In the genomic region with DNA sequence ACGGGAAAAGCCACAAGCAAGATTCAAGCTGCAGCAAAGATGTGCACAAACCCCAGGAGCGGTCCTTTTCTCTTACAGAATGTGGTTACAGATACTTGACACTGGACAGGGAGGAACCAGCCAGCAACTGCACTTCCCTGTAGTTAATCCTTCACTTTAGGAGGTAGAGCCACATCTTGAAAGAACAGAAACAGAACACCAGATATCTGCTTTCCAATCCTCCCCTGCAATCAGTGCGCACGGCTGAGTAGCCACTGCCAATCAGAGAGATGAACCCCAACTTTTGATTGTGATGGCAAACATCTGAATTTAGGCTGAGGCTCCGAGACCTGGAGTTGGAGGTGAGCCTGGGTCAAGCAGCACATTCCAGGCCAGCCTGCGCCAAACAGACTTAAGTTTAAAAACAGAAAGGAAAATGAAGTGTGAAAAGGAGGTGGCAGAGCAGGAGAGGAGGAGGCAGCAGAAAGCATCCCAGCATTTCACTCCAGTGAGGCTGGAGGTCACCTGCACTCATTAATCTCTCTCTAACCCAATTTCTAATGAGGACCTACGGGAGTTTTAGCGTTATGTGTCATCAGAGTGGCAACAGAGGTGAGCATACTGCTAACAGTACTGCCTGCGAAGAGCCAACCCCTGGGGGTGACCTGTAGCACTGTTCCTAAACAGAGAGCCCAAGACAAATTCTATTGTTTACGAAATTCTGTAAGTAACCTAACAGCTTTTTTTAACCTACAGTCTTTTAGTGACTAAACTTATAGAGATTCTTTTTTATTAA, we compare ENCODE assay signal across 17 mouse cellular contexts. TPM values are rescaled to one million over a fixed set of nuclear protein-coding genes. Genes with fewer than 3 reads are reported as not detected.
A peak's percentile ranks its signal among the peaks of the same experiment; 100 is the strongest.
DNase-seq lines count a peak whose midpoint lies in the region; ATAC-seq and TF ChIP-seq lines count a peak whose summit lies in the region.
"Had no signal": no experiment of that assay in that cellular context is flagged by ENCODE, and none has a peak within 500 bp of the region (broad histone marks: within the 10 kb centered on the region; RNA-seq: fewer than 3 reads in every experiment).

No protein-coding gene starts in this region.

- peaks cover 42% of the 10 kb centered on the region for H3K4me1 ChIP-seq in kidney, embryonic 16.5 days (ENCODE audit: insufficient read depth, low read length)
- H3K4me1 ChIP-seq in embryonic facial prominence, embryonic 10.5 days, result peaks cover 40% of the 10 kb centered on the region
- peaks cover 80% of the 10 kb centered on the region for H3K4me1 ChIP-seq in liver, embryonic 13.5 days (replicated peaks)
- H3K4me1 ChIP-seq in forebrain, embryonic 16.5 days (replicated peaks; ENCODE audit: control insufficient read depth, insufficient read depth, low read length), result 0 out of 2 replicates have a peak, but pooled peaks cover 10% of the 10 kb centered on the region

- H3K4me3 ChIP-seq in gastrocnemius, adult 2 months, result peak overlapping the region; percentile 42
- no peak overlapping the region for H3K4me3 ChIP-seq in kidney, embryonic 16.5 days (ENCODE audit: low read length)
- no peak overlapping the region for H3K4me3 ChIP-seq in embryonic facial prominence, embryonic 10.5 days
- no peak overlapping the region for H3K4me3 ChIP-seq in liver, embryonic 13.5 days (replicated peaks)
- H3K4me3 ChIP-seq in forebrain, embryonic 16.5 days (replicated peaks; ENCODE audit: low read length), result no peak overlapping the region
- H3K4me3 ChIP-seq in left cerebral cortex, adult 2 months, result no peak overlapping the region
- H3K4me3 ChIP-seq: erythroblast, embryonic 14.5 days; forebrain, embryonic 15.5 days; heart, adult 2 months; midbrain, embryonic 13.5 days had no signal

- intact Hi-C loops in gastrocnemius, adult 2 months (cut with DNase I), result no loop called here
- intact Hi-C loops in left cerebral cortex, adult 2 months (cut with DNase I), result no loop called here

- 28% methylated on average over 10 of the region's 10 CpGs for WGBS in kidney, embryonic 16.5 days
- WGBS in embryonic facial prominence, embryonic 10.5 days, result 55% methylated on average over 10 of the region's 10 CpGs
- WGBS in liver, embryonic 13.5 days (ENCODE audit: insufficient replicate concordance), result 57% methylated on average over 10 of the region's 10 CpGs
- WGBS in forebrain, embryonic 16.5 days, result 77% methylated on average over 10 of the region's 10 CpGs

- peak; percentile 83 for ATAC-seq in kidney, embryonic 16.5 days (ENCODE audit: low FRiP score, low TSS enrichment)
- no peak for ATAC-seq in liver, embryonic 13.5 days (ENCODE audit: low read depth)
- no peak for ATAC-seq in forebrain, embryonic 16.5 days
- ATAC-seq: forebrain, embryonic 15.5 days; midbrain, embryonic 13.5 days had no signal

- no peak overlapping the region for H3K9ac ChIP-seq in kidney, embryonic 16.5 days (replicated peaks; ENCODE audit: low read length)
- H3K9ac ChIP-seq in liver, embryonic 13.5 days, result no peak overlapping the region
- no peak overlapping the region for H3K9ac ChIP-seq in forebrain, embryonic 16.5 days (replicated peaks; ENCODE audit: low read depth, low read length)
- H3K9ac ChIP-seq: forebrain, embryonic 15.5 days; midbrain, embryonic 13.5 days had no signal

- TF ChIP-seq CTCF in gastrocnemius, adult 2 months (IDR thresholded peaks at IDR 0.05), result no peak
- no peak for TF ChIP-seq CTCF in left cerebral cortex, adult 2 months (IDR thresholded peaks at IDR 0.05)

- H3K36me3 ChIP-seq in kidney, embryonic 16.5 days (ENCODE audit: insufficient read depth, low read length), result peaks cover 3% of the 10 kb centered on the region; the same call in 1 of the 2 replicates
- peaks cover 19% of the 10 kb centered on the region for H3K36me3 ChIP-seq in embryonic facial prominence, embryonic 10.5 days (replicated peaks)
- peaks cover 7% of the 10 kb centered on the region for H3K36me3 ChIP-seq in liver, embryonic 13.5 days
- no peaks in the 10 kb centered on the region for H3K36me3 ChIP-seq in forebrain, embryonic 16.5 days (ENCODE audit: control insufficient read depth, insufficient read depth)
- H3K36me3 ChIP-seq: forebrain, embryonic 15.5 days had no signal

- H3K4me2 ChIP-seq in kidney, embryonic 16.5 days (replicated peaks; ENCODE audit: low read depth, low read length), result 0 out of 2 replicates have a peak overlapping the region, but pooled peaks have one; percentile 3
- peak overlapping the region; percentile 15 for H3K4me2 ChIP-seq in liver, embryonic 13.5 days
- H3K4me2 ChIP-seq in forebrain, embryonic 16.5 days (ENCODE audit: low read length), result no peak overlapping the region
- H3K4me2 ChIP-seq: forebrain, embryonic 15.5 days; midbrain, embryonic 13.5 days had no signal

- no peaks in the 10 kb centered on the region for H3K27me3 ChIP-seq in kidney, embryonic 16.5 days (ENCODE audit: insufficient read depth, low read length)
- no peaks in the 10 kb centered on the region for H3K27me3 ChIP-seq in embryonic facial prominence, embryonic 10.5 days (replicated peaks; ENCODE audit: low read depth, poor library complexity, severe bottlenecking)
- H3K27me3 ChIP-seq in liver, embryonic 13.5 days, result no peaks in the 10 kb centered on the region
- H3K27me3 ChIP-seq in forebrain, embryonic 16.5 days (replicated peaks; ENCODE audit: control insufficient read depth, insufficient read depth, low read length), result no peaks in the 10 kb centered on the region
- H3K27me3 ChIP-seq: forebrain, embryonic 15.5 days; midbrain, embryonic 13.5 days had no signal

- H3K9me3 ChIP-seq in kidney, embryonic 16.5 days (ENCODE audit: low read length), result no peaks in the 10 kb centered on the region
- no peaks in the 10 kb centered on the region for H3K9me3 ChIP-seq in embryonic facial prominence, embryonic 10.5 days
- H3K9me3 ChIP-seq in liver, embryonic 13.5 days (replicated peaks), result no peaks in the 10 kb centered on the region
- H3K9me3 ChIP-seq in forebrain, embryonic 16.5 days (ENCODE audit: control insufficient read depth, low read length), result no peaks in the 10 kb centered on the region
- H3K9me3 ChIP-seq: forebrain, embryonic 15.5 days had no signal

- peak overlapping the region; percentile 72 for H3K27ac ChIP-seq in gastrocnemius, adult 2 months
- peak overlapping the region; percentile 44 for H3K27ac ChIP-seq in kidney, embryonic 16.5 days (ENCODE audit: low read length)
- H3K27ac ChIP-seq in embryonic facial prominence, embryonic 10.5 days (replicated peaks), result peak overlapping the region; percentile 59
- H3K27ac ChIP-seq in liver, embryonic 13.5 days, result 0 out of 2 replicates have a peak overlapping the region, but pooled peaks have one; percentile 16
- H3K27ac ChIP-seq in forebrain, embryonic 16.5 days (ENCODE audit: low read length), result no peak overlapping the region
- no peak overlapping the region for H3K27ac ChIP-seq in left cerebral cortex, adult 2 months
- H3K27ac ChIP-seq: forebrain, embryonic 15.5 days; heart, adult 2 months; midbrain, embryonic 13.5 days had no signal

- no peak for DNase-seq in gastrocnemius, adult 2 months
- no peak for DNase-seq in gastrocnemius, postnatal 25 days
- DNase-seq in kidney, postnatal 36 days, result no peak
- no peak for DNase-seq in embryonic facial prominence, embryonic 10.5 days (ENCODE audit: low spot score)
- no peak for DNase-seq in liver, embryonic 13.5 days
- no peak for DNase-seq in left cerebral cortex, adult 2 months (ENCODE audit: extremely low spot score in 1 of 2, low spot score in 2 of 2)
- DNase-seq: cerebellum, adult 11 months; cerebellum, postnatal 36 days; heart, adult 2 months; heart, postnatal 10 days; right cerebral cortex, postnatal 25 days; thymus, postnatal 4 days had no signal

RNA-seq across cellular contexts. Expression of a gene that starts 39.8 kb away (rescaled TPM):
- total RNA-seq in gastrocnemius, adult 2 months (2021), result 10 to 100 TPM; 45.0 to 46.7 TPM
- total RNA-seq in gastrocnemius, postnatal 25 days (2021), result 10 to 100 TPM; 42.9 to 46.1 TPM
- 34.6 and 37.4 TPM in 2 replicates for polyA plus RNA-seq in kidney, embryonic 16.5 days (2015; fragmentation: Nextera tagmentation; extraction: Ambion mirVana)
- polyA plus RNA-seq in embryonic facial prominence, embryonic 10.5 days (2016; fragmentation: Nextera tagmentation; extraction: Ambion mirVana), result 27.1 and 27.8 TPM in 2 replicates
- polyA plus RNA-seq in liver, embryonic 13.5 days (2015; fragmentation: Nextera tagmentation; extraction: Ambion mirVana), result 6.8 and 8.7 TPM in 2 replicates
- polyA plus RNA-seq in forebrain, embryonic 16.5 days (2015; fragmentation: Nextera tagmentation; extraction: Ambion mirVana), result 20.0 and 24.9 TPM in 2 replicates
- total RNA-seq in left cerebral cortex, adult 2 months (2021), result 10 to 100 TPM; 47.2 to 48.0 TPM

Comparison
In these comparisons a context has a peak if more than half of its experiments do, and no peak if none do; other contexts are left out.
1. H3K27ac ChIP-seq: peak in gastrocnemius, adult 2 months (single experiment), kidney, embryonic 16.5 days (single experiment), embryonic facial prominence, embryonic 10.5 days (single experiment) and liver, embryonic 13.5 days (single experiment); none in forebrain, embryonic 16.5 days (single experiment) and left cerebral cortex, adult 2 months (single experiment).